Mouse (Mus musculus) embryonic fibroblast, embryonic 13.5 days (primary cell): ENCODE data around the gene Art3.

Experiments
- CTCF ChIP-seq: IDR thresholded peaks from 2 replicates; pipeline ENCODE4 v1.5.1; 2011; ENCODE audit warnings: mild to moderate bottlenecking, control low read depth, low read length, moderate library complexity, borderline replicate concordance; ENCODE audit not compliant: insufficient read depth
- POLR2A ChIP-seq: IDR thresholded peaks from 2 replicates; pipeline ENCODE4 v1.6.1; 2011; ENCODE audit warnings: low read depth, mild to moderate bottlenecking, control low read depth, low read length, moderate library complexity

DNA sequence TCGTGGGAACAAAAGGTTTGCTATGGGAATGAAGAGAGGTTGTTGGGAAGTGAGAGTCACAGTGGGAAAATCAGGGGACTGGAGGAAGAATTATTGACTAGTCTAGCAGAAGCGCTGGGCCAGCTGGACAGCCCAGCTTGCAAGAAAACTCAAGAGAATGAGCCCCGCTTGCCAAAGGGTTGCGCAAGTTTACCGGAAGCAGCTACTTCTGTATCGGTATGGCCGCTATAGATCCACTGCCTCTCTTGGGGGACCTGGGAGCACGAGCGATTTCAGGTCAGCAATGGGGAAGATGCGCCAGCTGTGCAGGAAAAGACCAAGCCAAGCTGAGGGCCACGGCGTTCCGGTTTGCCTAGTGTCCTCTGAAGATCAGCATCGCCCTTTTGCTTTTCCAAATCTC, 13.0 kb upstream of the Art3 start:
- no peak for TF ChIP-seq POLR2A
- TF ChIP-seq CTCF, result no peak
